Mouse (Mus musculus) heart, embryonic 13.5 days (tissue): ENCODE data around the gene Ppy. TPM values are rescaled to one million over a fixed set of nuclear protein-coding genes. Genes with fewer than 3 reads are reported as not detected.

Experiments used
- ATAC-seq: fragments of 200-750 bp; cut with Nextera tagmentation; 2 replicates; pipeline ENCODE4 v1.8.0; 2017; ENCODE audit warnings: moderate TSS enrichment; ENCODE audit not compliant: insufficient number of reproducible peaks, low FRiP score, low TSS enrichment; ENCODE audit errors: extremely low read depth
- H3K27ac ChIP-seq: fragments of 300-500 bp; sonication (generic); replicated peaks from 2 replicates; pipeline ENCODE4 v1.5.1; 2015; ENCODE audit warnings: moderate library complexity, mild to moderate bottlenecking, inconsistent platforms
- H3K27me3 ChIP-seq: fragments of 300-500 bp; sonication (generic); replicated peaks from 2 replicates; pipeline ENCODE4 v1.6.1; 2015; ENCODE audit warnings: mild to moderate bottlenecking, inconsistent platforms
- H3K36me3 ChIP-seq: fragments of 300-500 bp; sonication (generic); 2 replicates; pipeline ENCODE4 v1.6.1; 2015; ENCODE audit warnings: mild to moderate bottlenecking, inconsistent platforms
- H3K4me1 ChIP-seq: fragments of 300-500 bp; sonication (generic); 2 replicates; pipeline ENCODE4 v1.6.1; 2015; ENCODE audit warnings: inconsistent platforms
- H3K4me2 ChIP-seq: fragments of 300-500 bp; sonication (generic); 2 replicates; pipeline ENCODE4 v1.6.1; 2015; ENCODE audit warnings: inconsistent platforms, mild to moderate bottlenecking, moderate library complexity
- H3K4me3 ChIP-seq: fragments of 300-500 bp; sonication (generic); 2 replicates; pipeline ENCODE4 v1.5.1; 2015; ENCODE audit warnings: moderate library complexity, mild to moderate bottlenecking, inconsistent platforms
- H3K9ac ChIP-seq: fragments of 300-500 bp; sonication (generic); 2 replicates; pipeline ENCODE4 v1.6.1; 2015; ENCODE audit warnings: inconsistent platforms, mild to moderate bottlenecking, moderate library complexity
- H3K9me3 ChIP-seq: fragments of 300-500 bp; sonication (generic); 2 replicates; pipeline ENCODE4 v1.6.1; 2016; ENCODE audit warnings: inconsistent platforms
- WGBS: fragments of 180-500 bp; shearing (Covaris S2); methylation state at CpG from one replicate; pipeline ENCODE4 v1.1.7; 2015; ENCODE audit warnings: mixed read lengths; 5-methylcytosine and 5-hydroxymethylcytosine counted together
- polyA plus RNA-seq: library from polyadenylated mRNA; unstranded; fragments of >200 nt; fragmentation: Nextera tagmentation; extraction: Ambion mirVana; gene quantifications from 2 replicates; pipeline ENCODE4 v1.2.1, GENCODE M21; 2015

The Ppy gene
- not detected in 2 replicates for polyA plus RNA-seq

GRCm38 (mm10) chr11:102101219-102101618 is at the start of gene Ppy:
TSS of gene Ppy (minus strand) at chr11:102101319.
- Histone ChIP-seq H3K9ac (peak within 1 kb of the TSS; percentile 59; the same call in 1 of the 2 replicates), H3K4me3 (0 out of 2 replicates have a peak within 1 kb of the TSS, but pooled peaks have one; percentile 11), H3K27me3 (peaks cover 83% of the 10 kb centered on the region), H3K4me2 (peak within 1 kb of the TSS; percentile 48), H3K4me1 (peaks cover 23% of the 10 kb centered on the region), H3K27ac (no peak within 1 kb of the TSS), H3K36me3 (no peaks in the 10 kb centered on the region), H3K9me3 (no peaks in the 10 kb centered on the region)
- no peak for ATAC-seq
- 76% methylated on average over 4 of the region's 4 CpGs for WGBS

GRCm38 (mm10) chr11:102147213-102147989 is 46.3 kb upstream of the Ppy start:
- Histone ChIP-seq H3K27ac (no peak overlapping the region), H3K27me3 (peaks cover 80% of the 10 kb centered on the region), H3K4me2 (peak overlapping the region; percentile 75), H3K9me3 (no peaks in the 10 kb centered on the region), H3K4me3 (peak overlapping the region; percentile 50), H3K36me3 (peaks cover 2% of the 10 kb centered on the region), H3K4me1 (peaks cover 33% of the 10 kb centered on the region), H3K9ac (peak overlapping the region; percentile 41)
- ATAC-seq, result no peak
- WGBS, result 13% methylated on average over 34 of the region's 34 CpGs

GRCm38 (mm10) chr11:102146531-102146930 is 45.4 kb upstream of the Ppy start:
- ATAC-seq, result no peak
- H3K4me3 ChIP-seq, result peak overlapping the region; percentile 50
- 6% methylated on average over 17 of the region's 17 CpGs for WGBS

GRCm38 (mm10) chr11:102146005-102146404 is 44.9 kb upstream of the Ppy start:
- 4% methylated on average over 16 of the region's 16 CpGs for WGBS
- H3K36me3 ChIP-seq, result no peaks in the 10 kb centered on the region
- peak overlapping the region; percentile 75 for H3K4me2 ChIP-seq
- peaks cover 33% of the 10 kb centered on the region for H3K4me1 ChIP-seq
- H3K4me3 ChIP-seq, result peak overlapping the region; percentile 50
- H3K9ac ChIP-seq, result peak overlapping the region; percentile 72; the same call in 1 of the 2 replicates
- no peak for ATAC-seq
- no peaks in the 10 kb centered on the region for H3K9me3 ChIP-seq
- H3K27ac ChIP-seq, result no peak overlapping the region
- H3K27me3 ChIP-seq, result peaks cover 84% of the 10 kb centered on the region

More at GRCm38 (mm10) chr11:102146531-102146930, 45.4 kb upstream of the Ppy start:
- peaks cover 84% of the 10 kb centered on the region for H3K27me3 ChIP-seq
- H3K4me1 ChIP-seq, result peaks cover 33% of the 10 kb centered on the region
- no peaks in the 10 kb centered on the region for H3K9me3 ChIP-seq
- no peak overlapping the region for H3K27ac ChIP-seq
- H3K9ac ChIP-seq, result no peak overlapping the region
- no peaks in the 10 kb centered on the region for H3K36me3 ChIP-seq
- peak overlapping the region; percentile 75 for H3K4me2 ChIP-seq

GRCm38 (mm10) chr11:102145471-102146001 is 44.4 kb upstream of the Ppy start, which contains the start of gene Nags:
TSS of gene Nags (plus strand) at chr11:102145513.
- peaks cover 84% of the 10 kb centered on the region for H3K27me3 ChIP-seq
- H3K36me3 ChIP-seq, result no peaks in the 10 kb centered on the region
- 2% methylated on average over 50 of the region's 50 CpGs for WGBS
- ATAC-seq, result no peak
- H3K9me3 ChIP-seq, result no peaks in the 10 kb centered on the region
- H3K9ac ChIP-seq, result peak within 1 kb of the TSS; percentile 72
- peaks cover 33% of the 10 kb centered on the region for H3K4me1 ChIP-seq
- H3K4me2 ChIP-seq, result peak within 1 kb of the TSS; percentile 75
- no peak within 1 kb of the TSS for H3K27ac ChIP-seq
- peak within 1 kb of the TSS; percentile 50 for H3K4me3 ChIP-seq

- Histone ChIP-seq H3K36me3 (no peaks in the 10 kb centered on the region), H3K9ac (peak overlapping the region; percentile 72), H3K27ac (no peak overlapping the region), H3K9me3 (no peaks in the 10 kb centered on the region), H3K4me2 (peak overlapping the region; percentile 75), H3K4me3 (peak overlapping the region; percentile 50), H3K4me1 (peaks cover 33% of the 10 kb centered on the region), H3K27me3 (peaks cover 79% of the 10 kb centered on the region)
- ATAC-seq, result no peak
- WGBS, result 25% methylated on average over 13 of the region's 13 CpGs
Observed at GRCm38 (mm10) chr11:102144957-102145470, 43.9 kb upstream of the Ppy start.

- ATAC-seq, result no peak
- WGBS, result 67% methylated on average over 7 of the region's 7 CpGs
Observed at GRCm38 (mm10) chr11:102142355-102142754, 41.2 kb upstream of the Ppy start.

GRCm38 (mm10) chr11:102140508-102140907 is 39.4 kb upstream of the Ppy start:
- Histone ChIP-seq H3K36me3 (no peaks in the 10 kb centered on the region), H3K9me3 (no peaks in the 10 kb centered on the region), H3K4me3 (no peak overlapping the region), H3K27me3 (peaks cover 57% of the 10 kb centered on the region), H3K4me2 (no peak overlapping the region), H3K9ac (no peak overlapping the region), H3K4me1 (peaks cover 9% of the 10 kb centered on the region), H3K27ac (no peak overlapping the region)
- no peak for ATAC-seq
- 3% methylated on average over 5 of the region's 5 CpGs for WGBS

More at GRCm38 (mm10) chr11:102142355-102142754, 41.2 kb upstream of the Ppy start:
- H3K27me3 ChIP-seq, result peaks cover 64% of the 10 kb centered on the region
- H3K9ac ChIP-seq, result no peak overlapping the region
- H3K4me2 ChIP-seq, result no peak overlapping the region
- H3K4me1 ChIP-seq, result peaks cover 28% of the 10 kb centered on the region
- H3K9me3 ChIP-seq, result no peaks in the 10 kb centered on the region
- no peak overlapping the region for H3K27ac ChIP-seq
- no peak overlapping the region for H3K4me3 ChIP-seq
- no peaks in the 10 kb centered on the region for H3K36me3 ChIP-seq

- WGBS, result under 1% methylated on average over 18 of the region's 18 CpGs
- H3K9me3 ChIP-seq, result no peaks in the 10 kb centered on the region
Observed at GRCm38 (mm10) chr11:102138447-102138740, 37.3 kb upstream of the Ppy start.

GRCm38 (mm10) chr11:102137625-102138446 is 36.7 kb upstream of the Ppy start:
- no peaks in the 10 kb centered on the region for H3K36me3 ChIP-seq
- WGBS, result 39% methylated on average over 13 of the region's 13 CpGs
- no peak overlapping the region for H3K27ac ChIP-seq
- peak overlapping the region; percentile 62 for H3K4me2 ChIP-seq
- H3K27me3 ChIP-seq, result peaks cover 45% of the 10 kb centered on the region
- H3K4me3 ChIP-seq, result peak overlapping the region; percentile 29
- H3K9me3 ChIP-seq, result no peaks in the 10 kb centered on the region
- peak overlapping the region; percentile 54 for H3K9ac ChIP-seq
- H3K4me1 ChIP-seq, result peaks cover 8% of the 10 kb centered on the region; the same call in 1 of the 2 replicates
- no peak for ATAC-seq

More at GRCm38 (mm10) chr11:102138447-102138740, 37.3 kb upstream of the Ppy start:
- Histone ChIP-seq H3K27me3 (peaks cover 50% of the 10 kb centered on the region), H3K27ac (no peak overlapping the region), H3K36me3 (no peaks in the 10 kb centered on the region), H3K4me3 (peak overlapping the region; percentile 29), H3K4me1 (peaks cover 8% of the 10 kb centered on the region; the same call in 1 of the 2 replicates), H3K4me2 (peak overlapping the region; percentile 62), H3K9ac (peak overlapping the region; percentile 54)
- ATAC-seq, result no peak

GRCm38 (mm10) chr11:102134516-102134915 is 33.4 kb upstream of the Ppy start:
- Histone ChIP-seq H3K4me3 (no peak overlapping the region), H3K4me2 (no peak overlapping the region), H3K27ac (no peak overlapping the region), H3K36me3 (no peaks in the 10 kb centered on the region), H3K9ac (no peak overlapping the region), H3K27me3 (peaks cover 43% of the 10 kb centered on the region), H3K4me1 (peaks cover 12% of the 10 kb centered on the region), H3K9me3 (no peaks in the 10 kb centered on the region)
- WGBS, result 29% methylated on average over 4 of the region's 4 CpGs
- no peak for ATAC-seq
